Mouse (Mus musculus) limb, embryonic 10.5 days (tissue): Measurements from ENCODE around the gene Polg. TPM values are rescaled to one million over a fixed set of nuclear protein-coding genes. Genes with fewer than 3 reads are reported as not detected.

Experiments used
- DNase-seq: peaks from one replicate; pipeline ENCODE4 v3.0.0-alpha.2; 2017; ENCODE audit warnings: low spot score
- H3K27ac ChIP-seq: fragments of 300-500 bp; sonication (generic); 2 replicates; pipeline ENCODE4 v1.5.1; 2016; ENCODE audit warnings: mild to moderate bottlenecking
- H3K27me3 ChIP-seq: fragments of 300-500 bp; sonication (generic); 2 replicates; pipeline ENCODE4 v1.6.1; 2016; ENCODE audit warnings: low read depth, mild to moderate bottlenecking; ENCODE audit not compliant: poor library complexity, severe bottlenecking
- H3K36me3 ChIP-seq: fragments of 300-500 bp; sonication (generic); 2 replicates; pipeline ENCODE4 v1.6.1; 2016; ENCODE audit warnings: mild to moderate bottlenecking, moderate library complexity
- H3K4me1 ChIP-seq: fragments of 300-500 bp; sonication (generic); 2 replicates; pipeline ENCODE4 v1.6.1; 2016
- H3K4me3 ChIP-seq: fragments of 300-500 bp; sonication (generic); 2 replicates; pipeline ENCODE4 v1.5.1; 2016; ENCODE audit warnings: mild to moderate bottlenecking, moderate library complexity
- H3K9me3 ChIP-seq: fragments of 300-500 bp; sonication (generic); replicated peaks from 2 replicates; pipeline ENCODE4 v1.6.1; 2016; ENCODE audit warnings: mild to moderate bottlenecking
- WGBS: fragments of 180-500 bp; shearing (Covaris S2); methylation state at CpG from one replicate; pipeline ENCODE4 v1.1.7; 2016; 5-methylcytosine and 5-hydroxymethylcytosine counted together
- polyA plus RNA-seq: library from polyadenylated mRNA; unstranded; fragments of >200 nt; fragmentation: Nextera tagmentation; extraction: Ambion mirVana; gene quantifications from 2 replicates; pipeline ENCODE4 v1.2.1, GENCODE M21; 2016

Polg gene
- polyA plus RNA-seq, 1 experiment from 2014 or later, result 42.3 TPM

DNA sequence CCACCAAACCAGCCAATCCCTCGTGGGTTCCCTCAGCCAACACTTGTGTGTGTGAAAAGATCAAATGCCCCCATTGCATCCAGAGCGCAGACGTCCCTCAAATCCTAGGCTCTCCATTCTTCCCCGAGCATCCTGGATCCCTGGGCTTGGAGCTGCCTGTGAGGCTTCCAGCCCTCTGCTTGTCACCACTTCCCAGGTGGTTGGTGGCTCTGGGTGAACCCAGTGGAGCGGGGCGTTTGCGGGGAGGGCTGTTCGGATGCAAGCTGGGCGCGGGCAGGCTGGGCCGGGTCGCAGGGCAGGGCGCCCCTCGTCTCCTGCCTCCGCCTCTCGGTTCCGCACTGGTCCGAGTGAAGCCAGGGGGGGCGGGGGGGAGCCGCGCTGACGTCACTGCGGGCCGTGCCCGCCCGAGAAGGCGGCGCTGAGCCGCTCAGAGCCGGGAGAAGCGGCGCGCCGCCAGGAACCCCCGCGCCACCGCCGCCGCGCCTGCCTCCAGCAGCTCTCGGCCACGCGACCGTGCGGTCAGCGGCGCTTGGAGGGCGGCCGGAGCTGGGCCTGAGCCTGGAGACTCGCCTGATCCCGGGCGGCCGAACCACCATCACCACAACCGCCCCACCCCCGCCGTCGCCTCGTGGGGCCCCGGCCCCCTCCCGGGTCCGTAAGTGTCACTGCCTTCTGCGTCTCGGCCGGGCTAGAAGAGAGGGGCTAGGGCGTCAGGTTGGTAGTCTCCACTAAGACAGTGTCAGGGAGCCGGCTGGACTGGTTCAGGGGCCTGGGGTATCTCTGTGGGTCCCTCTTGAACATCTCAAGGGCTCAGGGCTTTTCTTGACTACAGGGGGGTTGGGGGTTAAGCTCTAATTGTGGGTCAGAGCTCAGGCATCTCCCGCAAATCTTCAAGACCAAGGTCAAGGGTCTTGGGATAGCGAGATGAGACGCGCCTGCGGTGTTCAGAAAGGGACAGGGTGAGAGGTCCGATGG is 33.7 kb upstream of the Polg start:
- WGBS, result 1% methylated on average over 68 of the region's 72 CpGs
- peaks cover 35% of the 10 kb centered on the region for H3K4me1 ChIP-seq
- DNase-seq, result no peak
- H3K36me3 ChIP-seq, result no peaks in the 10 kb centered on the region
- peaks cover 100% of the 10 kb centered on the region for H3K27me3 ChIP-seq
- H3K4me3 ChIP-seq, result peak overlapping the region; percentile 28
- no peak overlapping the region for H3K27ac ChIP-seq
- no peaks in the 10 kb centered on the region for H3K9me3 ChIP-seq

DNA sequence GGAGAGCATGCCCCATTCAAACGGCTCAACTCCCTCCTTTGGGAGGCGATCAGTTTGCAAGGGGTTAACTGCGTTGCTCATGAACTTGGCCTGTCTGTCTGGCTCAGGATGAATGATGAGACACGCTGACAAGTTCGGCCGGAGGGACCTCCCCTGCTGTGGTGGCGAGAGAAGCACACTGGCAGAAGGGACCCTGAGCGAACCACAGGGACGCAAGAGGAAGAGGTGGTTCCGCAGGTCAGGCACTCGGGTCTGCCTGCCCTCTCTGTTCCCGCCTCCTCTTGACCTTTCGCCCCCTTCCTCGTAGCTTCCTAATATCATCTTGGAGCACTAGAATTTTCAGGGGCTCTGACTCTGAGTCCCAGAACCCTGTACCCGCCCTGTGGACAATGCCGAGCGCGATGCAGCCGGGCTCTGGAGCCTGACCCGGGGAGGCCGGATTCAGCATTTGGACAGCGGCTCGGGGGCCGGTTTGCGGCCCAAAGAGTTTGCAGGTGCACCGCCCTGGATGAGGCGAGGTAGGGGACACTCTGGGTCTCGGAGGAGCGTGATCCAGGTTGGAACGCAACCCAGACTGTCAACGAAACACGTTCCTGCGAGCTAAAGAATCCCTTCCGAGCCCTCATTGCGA is 32.9 kb upstream of the Polg start:
- H3K4me1 ChIP-seq, result peaks cover 29% of the 10 kb centered on the region
- DNase-seq, result peak; percentile 85
- no peaks in the 10 kb centered on the region for H3K36me3 ChIP-seq
- H3K9me3 ChIP-seq, result no peaks in the 10 kb centered on the region
- H3K27me3 ChIP-seq, result peaks cover 100% of the 10 kb centered on the region
- H3K4me3 ChIP-seq, result no peak overlapping the region
- no peak overlapping the region for H3K27ac ChIP-seq
- under 1% methylated on average over 35 of the region's 35 CpGs for WGBS

DNA sequence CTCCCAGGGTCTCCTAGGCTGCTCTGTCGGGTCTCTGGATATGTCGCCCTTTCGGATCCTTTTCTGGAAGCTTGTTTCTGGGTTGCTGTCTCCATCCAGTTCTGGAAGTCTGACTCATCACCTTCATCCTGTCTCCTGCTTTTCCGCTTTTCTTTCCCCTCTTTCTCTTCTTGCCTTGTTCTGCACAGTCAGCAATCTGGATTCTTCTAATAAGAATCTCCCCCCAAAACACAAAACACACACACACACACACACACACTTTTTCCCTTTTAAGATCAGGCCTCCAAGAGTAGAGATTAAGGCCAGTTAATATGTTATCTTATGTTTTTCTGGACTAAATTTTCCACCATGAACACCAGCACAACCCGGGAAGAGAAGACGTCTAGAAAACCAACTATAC is 32.2 kb upstream of the Polg start:
- H3K27me3 ChIP-seq, result peaks cover 100% of the 10 kb centered on the region
- H3K36me3 ChIP-seq, result no peaks in the 10 kb centered on the region
- 2% methylated on average over 6 of the region's 6 CpGs for WGBS
- no peak overlapping the region for H3K4me3 ChIP-seq
- H3K9me3 ChIP-seq, result no peaks in the 10 kb centered on the region
- DNase-seq, result no peak
- H3K4me1 ChIP-seq, result peaks cover 29% of the 10 kb centered on the region
- no peak overlapping the region for H3K27ac ChIP-seq

DNA sequence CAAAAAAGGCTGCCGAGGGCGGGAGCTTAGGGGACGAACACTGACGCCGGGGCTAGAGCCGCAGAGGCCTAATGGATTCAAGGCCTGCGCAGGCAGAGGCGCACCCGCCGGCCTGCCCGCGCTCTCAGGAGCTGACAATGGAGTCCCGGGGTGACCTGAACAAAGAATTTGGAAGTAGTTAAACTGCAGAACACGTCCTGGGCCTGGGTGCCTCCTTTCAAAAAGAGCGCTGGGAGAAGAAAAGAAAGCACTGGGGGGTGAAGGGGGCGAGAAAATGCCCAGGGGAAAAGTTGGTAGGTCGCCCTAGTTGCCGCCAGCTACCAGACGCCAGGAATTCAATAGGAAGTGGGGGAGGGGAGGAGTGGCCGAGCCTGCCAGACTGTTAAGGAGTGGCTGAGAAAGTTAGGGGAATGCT is 31.5 kb upstream of the Polg start:
- Histone ChIP-seq H3K9me3 (no peaks in the 10 kb centered on the region), H3K27ac (no peak overlapping the region; the same call in 1 of the 2 replicates), H3K36me3 (no peaks in the 10 kb centered on the region), H3K4me1 (peaks cover 29% of the 10 kb centered on the region), H3K4me3 (peak overlapping the region; percentile 32; the same call in 1 of the 2 replicates), H3K27me3 (peaks cover 98% of the 10 kb centered on the region)
- under 1% methylated on average over 20 of the region's 20 CpGs for WGBS
- DNase-seq, result peak; percentile 59

DNA sequence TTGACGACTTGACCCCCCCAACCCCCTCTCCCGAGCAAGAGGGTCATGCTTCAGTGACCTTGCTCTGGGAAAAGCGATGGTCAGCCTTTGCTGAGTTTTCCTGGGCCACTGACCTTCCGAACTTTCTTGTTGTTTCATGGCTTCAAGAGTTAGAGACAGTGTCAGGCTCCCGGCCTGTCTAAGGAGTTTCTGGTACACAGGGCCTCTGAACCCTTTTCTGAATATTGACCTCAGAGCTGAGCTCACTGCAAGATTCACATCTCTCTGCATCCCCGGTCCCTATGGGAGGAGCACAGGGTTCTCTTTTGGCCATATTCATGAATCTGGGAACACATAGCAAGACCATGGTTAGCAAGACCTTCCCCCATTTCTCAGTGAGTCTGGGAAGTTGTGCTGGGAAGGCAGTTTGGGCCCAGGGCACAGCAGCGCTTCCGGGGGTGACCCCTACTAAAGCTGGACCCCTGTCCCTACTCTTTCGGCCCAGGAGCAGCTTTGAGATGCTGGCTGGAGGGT is 30.7 kb upstream of the Polg start:
- no peak for DNase-seq
- H3K27me3 ChIP-seq, result peaks cover 94% of the 10 kb centered on the region
- 3% methylated on average over 9 of the region's 9 CpGs for WGBS
- H3K4me3 ChIP-seq, result 0 out of 2 replicates have a peak overlapping the region, but pooled peaks have one; percentile 14
- H3K27ac ChIP-seq, result no peak overlapping the region
- H3K9me3 ChIP-seq, result no peaks in the 10 kb centered on the region
- H3K36me3 ChIP-seq, result no peaks in the 10 kb centered on the region
- peaks cover 29% of the 10 kb centered on the region for H3K4me1 ChIP-seq

DNA sequence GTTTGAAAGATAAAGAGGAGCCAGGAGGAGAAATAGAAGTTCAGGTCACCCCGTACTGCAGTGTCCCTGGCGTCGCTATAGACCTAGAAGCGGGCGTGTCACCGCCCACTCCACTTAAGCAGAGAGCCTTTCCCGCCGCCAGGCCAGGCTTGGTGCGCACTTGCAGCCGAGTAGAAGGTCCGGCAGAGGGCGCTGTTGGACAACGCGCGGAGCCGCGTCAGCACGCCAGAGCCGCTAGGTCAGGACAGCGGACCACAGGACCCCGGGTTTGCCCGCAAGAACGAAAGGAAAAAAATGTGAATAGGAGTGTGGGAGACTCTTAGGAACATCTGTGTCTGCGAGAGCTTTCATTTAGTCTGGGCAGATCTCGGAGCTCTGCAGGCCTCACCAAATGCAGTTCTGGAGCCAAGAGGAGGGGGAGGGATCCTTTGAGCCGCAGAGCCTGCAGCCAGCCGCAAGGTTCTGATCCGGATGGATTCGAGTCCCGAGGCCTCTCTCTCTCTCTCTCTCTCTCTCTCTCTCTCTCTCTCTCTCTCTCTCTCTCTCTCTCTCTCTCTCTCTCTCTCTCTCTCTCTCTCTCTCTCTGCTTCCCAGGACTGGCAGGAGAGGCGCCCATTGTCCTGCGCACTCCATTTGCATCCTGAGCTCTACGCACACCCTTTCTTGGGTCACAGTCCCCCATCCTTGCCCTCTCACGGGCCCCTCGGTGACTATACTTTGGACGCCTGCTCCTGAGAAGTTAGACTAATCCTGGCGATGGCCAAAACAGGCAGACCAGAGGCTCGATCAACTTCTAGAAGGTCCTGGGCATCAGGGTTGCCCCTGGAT is 30.0 kb upstream of the Polg start:
- H3K27me3 ChIP-seq, result peaks cover 87% of the 10 kb centered on the region
- peaks cover 29% of the 10 kb centered on the region for H3K4me1 ChIP-seq
- peak overlapping the region; percentile 14 for H3K4me3 ChIP-seq
- 2% methylated on average over 38 of the region's 38 CpGs for WGBS
- H3K27ac ChIP-seq, result no peak overlapping the region
- no peaks in the 10 kb centered on the region for H3K36me3 ChIP-seq
- H3K9me3 ChIP-seq, result no peaks in the 10 kb centered on the region
- DNase-seq, result peak; percentile 95

DNA sequence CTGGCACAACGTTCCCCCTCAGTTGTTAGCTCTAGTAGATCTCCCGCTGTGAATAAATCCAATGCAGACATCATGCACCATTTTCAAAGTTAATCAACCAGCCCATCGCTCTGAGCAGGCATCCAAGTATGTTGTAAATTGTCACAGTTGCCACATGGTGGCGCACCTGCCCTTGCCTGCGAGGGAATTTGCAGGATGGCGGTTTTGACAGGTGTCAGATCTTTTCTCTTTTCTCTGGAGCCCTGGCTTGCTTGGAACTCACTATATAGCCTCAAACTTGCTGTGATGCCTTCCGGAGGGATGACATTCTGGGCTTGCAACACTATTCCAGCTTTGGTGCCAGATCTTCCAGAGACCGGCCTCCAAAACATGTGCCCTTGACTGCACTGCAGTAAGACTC is 27.8 kb upstream of the Polg start:
- 9% methylated on average over 8 of the region's 8 CpGs for WGBS
- Histone ChIP-seq H3K27me3 (peaks cover 64% of the 10 kb centered on the region), H3K27ac (no peak overlapping the region)

DNA sequence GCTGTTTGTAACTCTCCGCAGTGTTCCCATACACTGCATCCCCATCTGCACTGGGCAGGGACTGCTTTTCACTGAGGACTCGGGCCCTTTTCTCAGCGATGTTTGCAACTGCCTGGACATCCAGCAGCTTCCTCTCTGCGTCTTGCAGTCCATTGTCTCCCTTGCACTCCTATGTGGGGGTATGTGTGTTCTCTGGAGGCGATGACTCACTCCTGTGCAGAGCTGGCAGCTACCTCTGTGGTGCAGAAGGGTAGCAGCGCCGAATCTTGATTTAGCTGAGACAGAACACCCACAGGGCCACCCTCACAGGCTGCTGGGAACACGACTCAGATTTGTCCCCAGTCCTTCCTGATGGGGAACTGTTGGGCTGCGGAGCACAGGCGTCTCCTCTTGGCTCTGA is 20.4 kb upstream of the Polg start:
- 68% methylated on average over 10 of the region's 10 CpGs for WGBS
- no peak for DNase-seq
- no peaks in the 10 kb centered on the region for H3K4me1 ChIP-seq
- peaks cover 13% of the 10 kb centered on the region for H3K27me3 ChIP-seq
- no peak overlapping the region for H3K4me3 ChIP-seq
- no peak overlapping the region for H3K27ac ChIP-seq
- no peaks in the 10 kb centered on the region for H3K36me3 ChIP-seq
- no peaks in the 10 kb centered on the region for H3K9me3 ChIP-seq

More for the DNA sequence above, 27.8 kb upstream of the Polg start:
- H3K4me1 ChIP-seq, result peaks cover 18% of the 10 kb centered on the region
- H3K9me3 ChIP-seq, result no peaks in the 10 kb centered on the region
- H3K36me3 ChIP-seq, result no peaks in the 10 kb centered on the region
- DNase-seq, result peak; percentile 69
- no peak overlapping the region for H3K4me3 ChIP-seq

DNA sequence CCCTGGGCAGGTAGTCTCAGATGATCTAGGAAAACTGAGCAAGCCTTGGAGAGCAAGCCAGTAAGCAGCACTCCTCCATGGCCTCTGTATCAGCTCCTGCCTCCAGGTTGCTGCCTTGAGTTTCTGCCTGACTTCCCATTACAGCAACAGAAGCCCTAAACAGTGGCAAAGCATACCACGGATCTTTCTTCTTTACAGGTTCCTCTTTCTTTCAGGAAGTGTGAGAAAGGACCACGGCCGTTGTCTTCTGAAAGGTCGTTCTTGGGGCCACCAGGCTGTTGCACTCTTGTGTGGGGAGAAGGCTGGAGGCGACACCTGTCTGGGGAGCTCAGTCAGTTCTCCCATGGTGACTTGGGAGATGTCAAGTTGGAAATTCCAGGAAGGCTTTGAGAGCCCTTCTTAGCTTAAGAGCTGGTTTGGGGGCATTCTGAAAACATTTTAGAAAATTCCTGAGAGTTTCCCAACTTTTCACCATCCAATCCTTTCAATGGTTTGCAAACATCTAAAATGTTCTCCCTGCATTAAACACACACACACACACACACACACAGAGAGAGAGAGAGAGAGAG is 8.8 kb upstream of the Polg start:
- no peak for DNase-seq
- Histone ChIP-seq H3K27ac (no peak overlapping the region), H3K9me3 (0 out of 2 replicates have a peak, but pooled peaks cover 1% of the 10 kb centered on the region), H3K36me3 (no peaks in the 10 kb centered on the region), H3K4me1 (no peaks in the 10 kb centered on the region), H3K27me3 (no peaks in the 10 kb centered on the region), H3K4me3 (no peak overlapping the region)
- WGBS, result 88% methylated on average over 5 of the region's 5 CpGs

DNA sequence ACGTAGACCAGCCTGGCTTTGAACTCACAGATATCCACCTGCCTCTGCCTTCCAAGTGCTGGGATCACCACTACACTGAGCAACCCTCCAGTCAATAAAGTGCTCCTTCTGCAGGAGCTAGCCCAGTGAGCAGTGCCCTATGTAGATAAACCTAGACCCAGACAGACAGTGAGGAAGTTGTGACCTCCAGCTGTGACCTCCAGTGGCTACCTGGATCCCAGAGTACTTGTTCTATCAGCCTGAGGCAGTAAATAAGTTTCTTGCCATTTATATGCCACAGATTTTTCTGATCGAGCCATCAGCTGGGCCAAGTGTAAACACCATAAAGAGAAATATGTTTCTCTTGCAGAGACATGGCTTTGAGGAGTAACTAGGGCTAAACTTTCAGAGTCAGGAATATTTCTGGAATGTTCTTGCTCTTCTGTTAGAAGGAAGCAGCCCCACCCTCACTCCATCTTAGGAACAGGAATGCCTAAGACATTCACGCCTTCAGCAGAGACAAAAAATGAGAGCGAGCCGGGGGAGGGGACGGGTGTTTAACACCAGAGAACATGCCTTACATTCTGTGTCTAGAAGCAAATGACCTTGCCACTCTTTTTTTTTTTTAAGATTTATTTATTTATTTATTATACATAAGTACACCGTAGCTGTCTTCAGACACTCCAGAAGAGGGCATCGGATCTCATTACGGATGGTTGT is 7.5 kb upstream of the Polg start:
- Histone ChIP-seq H3K4me3 (no peak overlapping the region), H3K36me3 (no peaks in the 10 kb centered on the region), H3K27ac (no peak overlapping the region), H3K4me1 (peaks cover 6% of the 10 kb centered on the region), H3K9me3 (0 out of 2 replicates have a peak, but pooled peaks cover 1% of the 10 kb centered on the region), H3K27me3 (peaks cover 6% of the 10 kb centered on the region; the same call in 1 of the 2 replicates)
- 93% methylated on average over 9 of the region's 9 CpGs for WGBS
- DNase-seq, result no peak

DNA sequence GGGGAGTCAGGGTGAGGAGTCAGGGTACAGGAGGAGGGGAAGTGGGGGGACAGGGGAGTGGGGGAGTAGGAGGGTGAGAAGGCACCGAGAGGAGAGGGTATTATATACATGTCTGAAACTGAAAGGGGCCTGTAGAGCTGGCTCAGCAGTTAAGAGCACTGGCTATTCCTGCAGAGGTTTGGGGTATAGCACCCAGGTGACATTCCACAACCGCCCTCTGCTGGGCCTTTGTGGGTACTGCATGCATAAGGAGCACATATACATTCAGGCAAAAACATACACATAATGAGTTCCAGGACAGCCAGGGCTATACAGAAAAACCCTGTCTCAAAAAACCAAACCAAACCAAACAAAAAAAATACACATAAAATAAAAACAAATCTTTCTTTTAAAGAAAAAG is 6.6 kb upstream of the Polg start:
- 64% methylated on average over 2 of the region's 2 CpGs for whole genome bisulfite sequencing
- Histone ChIP-seq H3K4me1 (peaks cover 15% of the 10 kb centered on the region), H3K27ac (no peak overlapping the region), H3K36me3 (no peaks in the 10 kb centered on the region), H3K27me3 (peaks cover 10% of the 10 kb centered on the region; the same call in 1 of the 2 replicates), H3K9me3 (0 out of 2 replicates have a peak, but pooled peaks cover 1% of the 10 kb centered on the region), H3K4me3 (no peak overlapping the region)
- no peak for DNase-seq
